Mouse (Mus musculus): Measurements from ENCODE around the gene Ubn1.

GRCm38 (mm10) chr16:5119385-5119784 lies 69.5 kb downstream of the Ubn1 start:
- no peak for TF ChIP-seq POLR2A (IDR thresholded peaks at IDR 0.05; ENCODE audit: extremely low read depth, insufficient read depth, low read length)
- no peak for TF ChIP-seq CTCF (IDR thresholded peaks at IDR 0.05; ENCODE audit: low read depth, low read length)
